Mouse (Mus musculus) spleen, postnatal 36 days (tissue): ENCODE measurements around the gene Plk2.
A peak's percentile ranks its signal among the peaks of the same experiment; 100 is the strongest.

Source experiments
- DNase-seq, 2 experiments: peaks; one replicate each; pipeline ENCODE4 v3.0.0; 2022; ENCODE audit warnings: low spot score in 2 of 2, mixed read lengths in 1 of 2

Gene Plk2

DNA sequence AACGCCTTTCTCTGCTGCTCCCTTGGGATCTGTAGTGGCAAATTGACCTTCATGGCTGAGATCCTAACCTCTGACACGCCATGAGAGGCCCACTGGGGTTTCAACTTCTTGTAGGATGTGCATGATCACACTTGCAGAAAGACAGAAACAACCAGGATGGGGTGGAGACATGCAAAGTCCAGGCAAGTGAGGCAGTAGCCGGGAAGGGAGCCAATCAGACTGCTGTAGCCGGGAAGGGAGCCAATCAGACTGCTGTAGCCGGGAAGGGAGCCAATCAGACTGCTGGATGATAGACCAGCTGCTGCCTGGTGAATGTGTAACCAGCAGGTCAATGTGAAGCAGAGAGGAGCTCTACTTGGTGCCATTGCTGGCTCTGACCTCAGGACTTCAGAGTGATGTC, 11.3 kb downstream of the Plk2 start:
- peak; percentile 8 to 10 for DNase-seq

DNA sequence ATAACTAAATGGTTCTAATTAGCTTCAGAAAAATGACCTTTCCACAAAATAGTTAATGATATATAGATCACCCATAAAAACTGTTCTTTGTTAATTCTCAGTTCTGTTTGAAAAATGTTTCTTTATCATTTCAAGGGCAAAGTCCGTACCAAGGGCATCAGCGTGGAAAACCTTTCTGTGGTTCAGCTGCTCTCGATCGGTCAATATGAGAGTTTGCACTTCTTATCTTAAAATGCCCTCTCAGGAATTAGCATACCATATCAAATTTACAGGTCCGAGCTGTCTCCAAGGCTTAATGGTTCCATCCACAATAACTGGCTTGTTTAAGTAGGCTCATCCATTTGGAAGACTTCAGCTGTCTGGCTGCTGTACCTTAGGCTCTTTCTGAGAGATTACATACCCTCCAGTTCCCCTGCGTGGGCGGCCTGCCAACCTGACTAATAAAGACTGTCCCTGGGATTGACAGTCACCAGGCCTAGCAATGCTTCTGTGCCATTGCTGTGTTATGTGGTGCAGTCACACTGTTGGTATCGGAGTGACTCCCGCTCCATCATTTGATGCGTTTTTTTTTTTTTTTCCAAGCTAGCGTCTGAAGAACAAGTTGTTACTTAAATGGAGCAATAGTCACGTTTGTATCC, 17.8 kb downstream of the Plk2 start:
- no peak for DNase-seq

DNA sequence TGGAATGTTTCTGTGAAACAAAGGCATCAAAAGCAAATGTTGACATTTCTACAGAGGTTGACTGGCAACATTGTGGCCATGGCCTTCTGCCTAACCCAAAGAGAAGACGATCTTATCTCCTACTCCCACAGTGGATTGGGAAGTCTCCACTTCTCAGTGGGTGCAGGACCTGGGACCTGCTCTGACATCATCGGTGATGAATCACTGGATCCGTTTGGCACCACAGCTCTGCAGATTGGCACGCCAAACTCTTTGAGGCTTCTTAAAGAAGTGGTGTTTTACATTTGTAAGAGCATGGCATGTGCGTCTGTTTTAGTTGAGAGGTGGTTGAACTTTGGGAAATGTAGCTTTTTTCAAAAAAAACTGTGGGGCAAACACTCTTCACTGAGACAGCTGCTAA, 23.8 kb downstream of the Plk2 start:
- no peak for DNase-seq

DNA sequence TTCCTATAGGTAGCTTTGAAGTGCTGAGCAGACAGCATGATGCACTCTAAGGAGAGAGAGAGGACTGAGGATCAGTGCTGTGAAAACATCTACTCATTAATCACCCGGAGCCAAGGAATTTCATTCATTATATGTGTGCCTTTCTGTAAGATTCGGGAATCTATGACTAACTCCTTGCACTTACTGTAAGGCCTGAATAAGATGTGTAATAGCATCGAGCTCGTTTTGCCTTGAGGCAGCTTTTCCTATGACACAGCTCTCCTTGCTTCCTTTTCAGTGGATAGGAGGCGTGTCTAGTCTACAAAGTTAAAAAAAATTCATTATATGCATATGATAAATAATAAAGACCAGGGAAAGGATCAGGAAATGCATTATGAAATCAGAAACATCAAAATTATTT, 24.8 kb downstream of the Plk2 start:
- no peak for DNase-seq

DNA sequence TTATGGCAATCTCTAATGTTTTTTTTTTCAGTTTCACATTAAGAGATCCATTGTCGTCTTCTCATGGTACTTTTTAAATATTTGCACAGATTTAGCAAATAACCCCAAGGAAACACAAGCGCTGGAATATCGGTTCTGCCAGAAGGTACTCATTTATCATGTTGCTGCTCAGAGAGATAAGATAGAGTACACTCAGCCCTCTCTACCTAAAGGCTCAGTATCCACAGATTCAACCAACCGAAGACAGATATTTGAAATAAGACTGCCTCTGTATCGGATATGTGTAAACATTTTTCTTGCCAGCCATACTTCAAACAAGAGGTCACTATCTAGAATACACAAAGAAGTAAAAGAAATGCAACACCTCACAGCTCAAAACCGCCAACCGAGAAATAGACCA, 27.6 kb downstream of the Plk2 start:
- no peak for DNase-seq

DNA sequence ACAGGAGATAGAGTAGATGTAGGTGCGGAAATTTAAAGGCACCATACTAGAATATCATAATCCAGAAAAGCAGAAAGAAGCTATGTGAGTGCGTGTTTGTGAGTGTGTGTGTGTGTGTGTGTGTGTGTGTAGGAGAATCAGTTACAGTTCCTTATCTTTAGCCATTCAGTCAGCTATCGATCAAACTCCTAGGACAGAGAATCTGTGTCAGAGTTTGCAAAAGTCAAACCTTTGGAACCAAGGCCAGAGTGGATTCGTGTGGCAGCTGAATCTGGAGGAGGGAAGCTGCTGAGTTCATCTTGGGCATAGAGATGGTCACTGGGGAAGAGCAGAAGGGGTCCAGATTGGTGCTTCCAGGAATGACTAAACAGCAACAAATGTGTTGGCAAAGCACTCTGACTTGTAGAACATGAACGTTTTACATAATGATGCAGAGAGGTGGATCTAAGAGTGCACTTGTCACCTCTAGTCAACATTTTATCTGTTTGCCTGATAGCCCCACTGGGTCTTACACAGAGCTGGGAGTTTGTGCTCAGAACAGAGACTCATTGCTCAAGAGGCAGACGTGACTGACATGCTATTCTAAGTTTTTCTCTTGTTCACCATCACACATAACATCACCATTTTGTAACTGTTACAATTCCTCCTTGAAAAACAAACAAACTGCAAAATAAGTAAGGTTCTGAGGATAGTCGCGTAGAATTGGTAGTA, 30.8 kb downstream of the Plk2 start:
- DNase-seq = no peak

DNA sequence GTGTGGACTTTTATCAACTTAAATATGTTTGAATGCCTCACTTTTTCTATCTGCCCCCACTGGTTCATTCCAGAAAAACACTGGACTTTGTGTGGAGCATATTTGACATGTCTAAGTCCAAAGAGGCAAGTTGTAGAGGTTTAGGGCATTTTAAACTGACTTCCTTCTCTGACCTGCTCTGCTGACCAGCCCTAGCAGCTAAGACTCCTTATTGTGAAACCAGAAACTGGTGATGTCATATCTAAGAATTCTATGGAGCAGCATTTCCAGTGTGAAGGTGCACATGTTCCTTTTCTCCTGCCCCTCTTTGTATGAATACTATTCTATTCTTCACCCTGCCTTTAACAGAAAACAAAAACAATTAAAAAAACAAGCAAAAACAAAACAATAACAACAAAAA, 36.5 kb downstream of the Plk2 start:
- DNase-seq = no peak

DNA sequence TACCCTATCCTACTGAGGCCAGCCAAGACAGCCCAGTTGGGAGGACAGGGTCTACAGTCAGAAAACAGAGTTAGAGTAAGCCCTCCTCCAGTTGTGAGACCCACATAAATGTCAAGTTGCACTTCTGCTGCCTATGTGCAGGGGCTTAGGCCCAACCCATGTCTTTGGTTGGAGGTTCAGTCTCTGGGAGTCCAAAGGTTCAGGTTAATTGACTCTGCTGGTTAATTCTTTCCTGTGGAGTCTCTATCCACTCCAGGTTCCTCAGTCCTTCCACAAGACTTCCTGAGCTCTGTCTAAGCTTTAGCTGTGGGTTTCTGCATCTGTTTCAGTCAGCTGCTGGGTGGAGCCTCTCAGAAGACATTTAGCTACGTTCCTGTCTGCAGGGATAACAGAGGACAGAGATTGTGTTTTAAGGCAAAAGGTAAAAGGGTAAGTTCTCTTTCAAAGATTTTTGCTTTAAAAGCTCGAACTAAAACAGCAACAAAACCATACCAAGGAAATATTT, 37.3 kb downstream of the Plk2 start:
- no peak for DNase-seq

DNA sequence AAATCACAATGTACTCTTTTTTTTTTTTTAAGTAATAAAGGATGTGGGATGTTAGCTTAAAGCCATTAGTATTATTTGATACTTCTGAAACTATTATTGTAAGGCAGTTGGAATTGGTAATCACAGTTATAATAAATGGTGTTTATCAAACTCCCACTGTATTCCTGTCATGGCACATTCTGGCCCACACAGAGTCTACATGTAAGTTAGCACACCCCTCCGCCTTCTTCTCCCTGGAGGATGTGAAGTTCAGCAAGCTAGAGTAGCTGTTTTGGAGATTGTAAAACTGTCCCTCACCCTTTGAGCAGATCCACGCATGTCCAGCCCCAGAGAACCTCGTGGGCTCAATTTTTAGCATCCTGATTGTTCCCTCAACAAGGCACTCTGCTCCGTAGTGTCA, 37.8 kb downstream of the Plk2 start:
- no peak for DNase-seq

DNA sequence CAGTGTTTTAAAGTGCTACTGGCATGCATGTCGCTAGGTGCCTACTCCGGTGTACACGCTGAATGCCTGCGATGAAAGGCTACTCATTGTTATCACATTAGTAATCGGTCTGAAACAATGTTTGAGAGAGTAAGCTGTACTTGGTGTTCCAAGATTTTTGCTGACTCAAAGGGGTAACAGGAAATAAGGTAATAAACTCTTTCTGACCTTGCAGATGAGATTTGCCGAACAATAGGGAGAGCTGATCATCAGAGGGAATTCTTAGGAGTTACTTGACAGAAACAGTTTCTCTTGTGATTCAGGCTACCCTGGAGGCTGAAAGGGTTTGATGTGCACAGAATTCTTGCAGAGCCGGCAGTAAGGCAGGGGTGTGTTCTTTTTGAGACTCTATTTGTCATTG, 41.8 kb downstream of the Plk2 start:
- no peak for DNase-seq

DNA sequence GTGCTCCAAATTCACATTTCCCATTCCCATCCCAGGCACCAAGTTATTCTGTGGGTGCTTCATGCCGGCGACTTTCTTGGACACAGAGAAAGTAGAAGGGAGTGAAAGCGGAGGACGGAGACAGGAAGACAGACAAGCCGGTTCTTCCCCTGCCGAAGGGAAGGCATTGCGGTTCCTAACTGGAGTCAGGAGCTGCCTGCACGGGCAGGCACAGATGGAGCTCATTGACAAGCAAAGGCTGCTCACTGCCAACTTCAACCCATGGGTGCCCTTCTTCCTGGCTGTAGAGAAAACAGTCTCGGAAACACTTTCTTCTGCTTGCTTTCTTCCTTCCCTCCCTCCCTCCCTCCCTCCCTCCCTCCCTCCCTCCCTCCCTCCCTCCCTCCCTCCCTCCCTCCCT, 43.8 kb downstream of the Plk2 start:
- no peak for DNase-seq

DNA sequence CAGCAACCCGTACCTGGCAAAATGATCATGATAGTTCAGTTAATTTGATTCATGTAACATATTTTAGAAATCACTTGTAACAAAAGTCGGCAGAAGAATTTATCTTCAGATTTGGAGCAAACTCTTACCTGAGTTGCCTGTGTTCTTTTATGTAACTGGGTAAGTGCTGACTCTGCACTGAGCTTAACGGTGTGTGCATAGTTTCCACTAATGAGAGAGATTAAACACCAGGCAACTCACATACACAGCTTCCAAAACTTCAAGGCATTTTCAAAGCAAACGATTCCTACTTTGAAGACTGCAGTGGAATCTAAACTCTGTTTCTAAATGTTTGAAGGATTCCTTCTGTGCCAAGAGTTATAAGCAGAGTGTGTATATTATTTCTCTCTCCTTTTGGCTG, 49.5 kb downstream of the Plk2 start:
- no peak for DNase-seq

DNA sequence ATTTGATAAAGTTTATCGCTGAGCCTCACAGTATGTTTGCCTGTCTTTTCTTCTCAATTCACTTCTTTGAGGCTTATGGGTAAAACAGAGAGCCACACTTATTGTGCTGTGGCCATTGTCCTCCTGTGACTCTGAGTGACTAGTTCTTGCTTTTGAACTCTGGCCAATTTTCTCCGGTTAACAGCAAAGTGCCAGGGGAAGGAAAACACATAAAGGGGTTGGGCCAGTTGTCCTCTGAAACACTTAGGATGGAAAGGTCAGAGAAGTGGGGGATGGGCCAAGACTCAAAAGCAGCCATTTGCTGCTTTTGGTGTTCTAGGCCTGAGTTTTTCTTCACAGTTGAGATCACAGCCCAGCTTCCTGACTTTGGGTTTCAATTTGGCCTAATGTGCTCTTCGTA, 50.0 kb downstream of the Plk2 start:
- DNase-seq = no peak

DNA sequence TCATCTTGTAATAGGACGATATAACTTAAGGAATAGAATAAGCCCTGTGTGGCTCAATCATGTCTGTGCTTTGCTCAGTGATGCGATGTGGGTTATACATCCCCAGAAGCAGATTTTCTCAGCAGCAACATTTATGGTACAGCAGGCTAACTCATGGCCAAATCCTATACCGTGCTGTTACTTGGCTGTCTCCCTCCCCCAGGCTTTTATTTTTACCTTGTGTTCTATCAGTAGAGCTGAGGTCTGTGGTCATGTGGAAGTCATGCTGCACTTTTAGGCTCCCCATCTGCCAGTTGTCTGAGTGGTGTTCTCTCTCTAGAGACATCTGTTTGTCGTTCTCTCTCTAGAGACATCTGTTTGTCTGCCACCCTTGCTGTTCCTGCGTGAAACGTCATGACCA, 51.6 kb downstream of the Plk2 start:
- no peak for DNase-seq

DNA sequence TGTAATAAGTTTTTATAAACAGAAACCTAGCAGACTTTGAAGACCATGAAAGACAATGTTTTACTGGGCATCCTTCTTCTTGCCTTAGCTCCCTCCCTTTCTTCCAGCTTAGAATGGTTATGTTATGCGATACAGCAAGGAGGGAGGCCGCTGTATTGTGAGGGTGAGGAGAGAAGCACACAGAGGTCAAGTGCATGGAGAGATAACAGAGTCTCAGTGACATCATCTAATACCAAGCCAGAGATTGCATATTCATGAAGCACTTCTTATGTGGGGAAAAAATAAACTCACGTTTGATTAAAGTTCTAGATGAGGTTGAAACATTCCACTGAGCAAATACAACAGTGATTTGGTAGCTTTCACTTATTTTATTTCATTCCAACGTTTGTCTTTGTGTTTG, 55.2 kb downstream of the Plk2 start:
- no peak for DNase-seq
